Mouse (Mus musculus) limb, embryonic 11.5 days (tissue): Measurements from ENCODE around the gene Acot8. TPM values are rescaled to one million over a fixed set of nuclear protein-coding genes. Genes with fewer than 3 reads are reported as not detected.
"Not testable (repeated sequence)": the region's sequence is repeated elsewhere in the genome, so short reads cannot be mapped to it uniquely, and the experiment has no call there.

Experiments used
- ATAC-seq: fragments of 200-750 bp; cut with Nextera tagmentation; 2 replicates; pipeline ENCODE4 v1.8.0; 2017; ENCODE audit warnings: low read depth; ENCODE audit not compliant: insufficient number of reproducible peaks, low FRiP score, low TSS enrichment
- DNase-seq: peaks from one replicate; pipeline ENCODE4 v3.0.0-alpha.2; 2015; ENCODE audit warnings: low spot score
- H3K27ac ChIP-seq: fragments of 300-500 bp; sonication (generic); replicated peaks from 2 replicates; pipeline ENCODE4 v1.5.1; 2014; ENCODE audit warnings: low read depth, mild to moderate bottlenecking, low read length
- H3K27me3 ChIP-seq: fragments of 300-500 bp; sonication (generic); 2 replicates; pipeline ENCODE4 v1.6.1; 2014; ENCODE audit warnings: mild to moderate bottlenecking, low read length, mixed read lengths; ENCODE audit not compliant: control insufficient read depth, insufficient read depth
- H3K36me3 ChIP-seq: fragments of 300-500 bp; sonication (generic); 2 replicates; pipeline ENCODE4 v1.6.1; 2014; ENCODE audit warnings: mild to moderate bottlenecking, low read length, moderate library complexity, mixed read lengths; ENCODE audit not compliant: control insufficient read depth, insufficient read depth
- H3K4me1 ChIP-seq: fragments of 300-500 bp; sonication (generic); 2 replicates; pipeline ENCODE4 v1.6.1; 2014; ENCODE audit warnings: low read length, mixed read lengths; ENCODE audit not compliant: control insufficient read depth, insufficient read depth
- H3K4me2 ChIP-seq: fragments of 300-500 bp; sonication (generic); 2 replicates; pipeline ENCODE4 v1.6.1; 2014; ENCODE audit warnings: low read depth, mild to moderate bottlenecking, moderate library complexity; ENCODE audit not compliant: severe bottlenecking
- H3K4me3 ChIP-seq: fragments of 300-500 bp; sonication (generic); 2 replicates; pipeline ENCODE4 v1.5.1; 2014; ENCODE audit warnings: low read depth, low read length
- H3K9ac ChIP-seq: fragments of 300-500 bp; sonication (generic); 2 replicates; pipeline ENCODE4 v1.6.1; 2014; ENCODE audit warnings: mild to moderate bottlenecking, low read length
- H3K9me3 ChIP-seq: fragments of 300-500 bp; sonication (generic); 2 replicates; pipeline ENCODE4 v1.6.1; 2016; ENCODE audit warnings: low read length; ENCODE audit not compliant: control insufficient read depth
- WGBS: fragments of 180-500 bp; shearing (Covaris S2); extraction: QIAGEN DNeasy Blood & Tissue Kit; methylation state at CpG from one replicate; pipeline ENCODE4 v1.1.7; 2014; 5-methylcytosine and 5-hydroxymethylcytosine counted together
- polyA plus RNA-seq: library from polyadenylated mRNA; unstranded; fragments of >200 nt; fragmentation: Nextera tagmentation; extraction: Ambion mirVana; gene quantifications from 2 replicates; pipeline ENCODE4 v1.2.1, GENCODE M21; 2014

Gene Acot8
- polyA plus RNA-seq, 1 experiment from 2014 or later, result 12.0 TPM

- H3K4me2 ChIP-seq, result peak overlapping the region; percentile 71
- H3K27ac ChIP-seq, result no peak overlapping the region
- no peaks in the 10 kb centered on the region for H3K9me3 ChIP-seq
- peaks cover 7% of the 10 kb centered on the region; the same call in 1 of the 2 replicates for H3K36me3 ChIP-seq
- peak overlapping the region; percentile 86 for H3K4me3 ChIP-seq
- H3K27me3 ChIP-seq, result no peaks in the 10 kb centered on the region
- ATAC-seq (no peak), DNase-seq (no peak)
- 55% methylated on average over 1 of the region's 1 CpGs for WGBS
- peaks cover 4% of the 10 kb centered on the region for H3K4me1 ChIP-seq
- H3K9ac ChIP-seq, result peak overlapping the region; percentile 78; the same call in 1 of the 2 replicates
Observed at GRCm38 (mm10) chr2:164803921-164804313, 765 bp downstream of the Acot8 start.

- H3K36me3 ChIP-seq, result peaks cover 7% of the 10 kb centered on the region; the same call in 1 of the 2 replicates
- ATAC-seq, result no peak
Observed at GRCm38 (mm10) chr2:164803201-164803920, 1.3 kb downstream of the Acot8 start.

GRCm38 (mm10) chr2:164800252-164801004 lies 4.3 kb downstream of the Acot8 start:
- H3K9me3 ChIP-seq, result no peaks in the 10 kb centered on the region
- no peak for DNase-seq
- ATAC-seq, result no peak
- H3K9ac ChIP-seq, result no peak overlapping the region
- peaks cover 4% of the 10 kb centered on the region for H3K4me1 ChIP-seq
- peaks cover 11% of the 10 kb centered on the region; the same call in 1 of the 2 replicates for H3K36me3 ChIP-seq
- no peak overlapping the region for H3K4me2 ChIP-seq
- no peak overlapping the region for H3K4me3 ChIP-seq
- 89% methylated on average over 13 of the region's 13 CpGs for WGBS
- H3K27ac ChIP-seq, result no peak overlapping the region
- no peaks in the 10 kb centered on the region for H3K27me3 ChIP-seq

More at GRCm38 (mm10) chr2:164803201-164803920, 1.3 kb downstream of the Acot8 start:
- WGBS, result 91% methylated on average over 16 of the region's 16 CpGs
- H3K4me1 ChIP-seq, result peaks cover 4% of the 10 kb centered on the region
- no peak for DNase-seq
- peak overlapping the region; percentile 86 for H3K4me3 ChIP-seq
- no peaks in the 10 kb centered on the region for H3K9me3 ChIP-seq
- H3K9ac ChIP-seq, result no peak overlapping the region
- peak overlapping the region; percentile 71; the same call in 1 of the 2 replicates for H3K4me2 ChIP-seq
- H3K27ac ChIP-seq, result no peak overlapping the region
- no peaks in the 10 kb centered on the region for H3K27me3 ChIP-seq

- DNase-seq, H3K4me2 ChIP-seq: not testable (repeated sequence)
- WGBS, result 81% methylated on average over 6 of the region's 6 CpGs
Observed at GRCm38 (mm10) chr2:164798554-164798953, 6.1 kb downstream of the Acot8 start.

GRCm38 (mm10) chr2:164795868-164796267 lies 8.8 kb downstream of the Acot8 start:
- Histone ChIP-seq H3K9ac (no peak overlapping the region), H3K27me3 (no peaks in the 10 kb centered on the region), H3K4me2 (no peak overlapping the region), H3K27ac (no peak overlapping the region), H3K4me3 (no peak overlapping the region), H3K9me3 (no peaks in the 10 kb centered on the region), H3K36me3 (peaks cover 6% of the 10 kb centered on the region; the same call in 1 of the 2 replicates), H3K4me1 (no peaks in the 10 kb centered on the region)
- 88% methylated on average over 4 of the region's 4 CpGs for WGBS
- ATAC-seq (no peak), DNase-seq (no peak)

More at GRCm38 (mm10) chr2:164798554-164798953, 6.1 kb downstream of the Acot8 start:
- H3K36me3 ChIP-seq, result peaks cover 11% of the 10 kb centered on the region; the same call in 1 of the 2 replicates
- H3K27ac ChIP-seq, H3K4me3 ChIP-seq, ATAC-seq, H3K4me1 ChIP-seq, H3K9me3 ChIP-seq, H3K9ac ChIP-seq, H3K27me3 ChIP-seq: not testable (repeated sequence)

- H3K27ac ChIP-seq, result no peak overlapping the region
- H3K9me3 ChIP-seq, result no peaks in the 10 kb centered on the region
- H3K4me3 ChIP-seq, result no peak overlapping the region
- H3K4me1 ChIP-seq, result no peaks in the 10 kb centered on the region
- ATAC-seq (peak; percentile 58; the same call in 1 of the 2 replicates), DNase-seq (peak; percentile 82)
- peaks cover 4% of the 10 kb centered on the region; the same call in 1 of the 2 replicates for H3K36me3 ChIP-seq
- H3K27me3 ChIP-seq, result no peaks in the 10 kb centered on the region
- no peak overlapping the region for H3K4me2 ChIP-seq
- WGBS, result 44% methylated on average over 5 of the region's 5 CpGs
- no peak overlapping the region for H3K9ac ChIP-seq
Observed at GRCm38 (mm10) chr2:164794293-164794692, 10.4 kb downstream of the Acot8 start.

GRCm38 (mm10) chr2:164793772-164794171 lies 10.9 kb downstream of the Acot8 start:
- Histone ChIP-seq H3K27me3 (no peaks in the 10 kb centered on the region), H3K9ac (no peak overlapping the region), H3K4me2 (no peak overlapping the region), H3K9me3 (no peaks in the 10 kb centered on the region), H3K36me3 (peaks cover 4% of the 10 kb centered on the region; the same call in 1 of the 2 replicates), H3K4me3 (no peak overlapping the region), H3K27ac (no peak overlapping the region), H3K4me1 (no peaks in the 10 kb centered on the region)
- no peak for ATAC-seq
- no peak for DNase-seq
- WGBS, result 90% methylated on average over 2 of the region's 2 CpGs

GRCm38 (mm10) chr2:164793236-164793635 lies 11.4 kb downstream of the Acot8 start:
- Histone ChIP-seq H3K4me2 (no peak overlapping the region), H3K4me1 (0 out of 2 replicates have a peak, but pooled peaks cover 2% of the 10 kb centered on the region), H3K36me3 (peaks cover 4% of the 10 kb centered on the region; the same call in 1 of the 2 replicates), H3K27ac (no peak overlapping the region), H3K9me3 (no peaks in the 10 kb centered on the region), H3K9ac (no peak overlapping the region), H3K27me3 (no peaks in the 10 kb centered on the region), H3K4me3 (no peak overlapping the region)
- 84% methylated on average over 3 of the region's 3 CpGs for WGBS
- no peak for ATAC-seq
- DNase-seq, result peak; percentile 71
